Mouse (Mus musculus): Measurements from ENCODE around the gene Sacs.

Sacs gene

DNA sequence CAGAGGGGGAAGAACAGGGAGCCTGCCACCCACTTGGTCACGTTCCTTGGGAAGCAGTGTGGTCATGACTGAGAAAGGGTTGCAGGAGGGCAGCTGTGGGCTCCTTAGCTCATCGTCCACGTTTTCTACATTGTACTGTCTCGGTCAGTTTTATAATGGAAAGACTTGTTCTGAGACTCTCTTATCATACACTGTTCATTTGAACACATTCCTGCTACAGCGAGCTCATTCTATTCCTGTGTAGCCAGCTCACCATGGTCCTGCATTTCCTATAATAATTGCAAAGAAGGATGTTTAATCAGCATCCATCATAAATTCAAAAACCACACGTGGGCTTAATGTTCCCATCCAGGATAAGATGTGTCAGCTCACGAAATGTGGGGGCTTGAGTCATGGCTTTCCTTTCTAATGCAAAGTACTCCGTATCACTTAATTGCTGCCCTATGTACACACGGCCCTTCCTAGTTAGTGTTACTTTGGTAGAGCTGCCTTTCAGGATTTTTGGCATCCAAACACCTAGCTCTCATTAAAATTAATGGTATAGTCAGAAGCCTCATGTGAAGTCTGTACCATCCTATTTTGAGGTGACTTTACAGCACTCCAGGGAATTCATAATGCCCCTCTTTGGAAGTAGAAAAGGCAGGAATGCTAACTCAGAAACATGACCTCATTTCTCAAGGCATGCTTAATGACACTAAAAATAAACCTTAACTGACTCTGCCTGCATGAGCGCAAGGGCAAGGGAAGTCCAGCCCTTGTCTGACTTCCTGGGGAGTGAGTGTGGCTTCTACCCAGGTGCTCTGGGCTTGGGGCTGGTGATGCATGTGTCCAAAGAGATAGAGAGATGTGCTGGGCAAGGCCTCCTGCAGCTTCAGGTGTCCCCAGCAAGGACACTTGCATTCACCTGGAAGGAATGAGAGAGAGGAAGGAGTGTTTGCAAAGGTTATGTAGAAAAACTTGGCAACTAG, 23.4 kb downstream of the Sacs start:
- no peak for DNase-seq (ENCODE audit: low spot score)

DNA sequence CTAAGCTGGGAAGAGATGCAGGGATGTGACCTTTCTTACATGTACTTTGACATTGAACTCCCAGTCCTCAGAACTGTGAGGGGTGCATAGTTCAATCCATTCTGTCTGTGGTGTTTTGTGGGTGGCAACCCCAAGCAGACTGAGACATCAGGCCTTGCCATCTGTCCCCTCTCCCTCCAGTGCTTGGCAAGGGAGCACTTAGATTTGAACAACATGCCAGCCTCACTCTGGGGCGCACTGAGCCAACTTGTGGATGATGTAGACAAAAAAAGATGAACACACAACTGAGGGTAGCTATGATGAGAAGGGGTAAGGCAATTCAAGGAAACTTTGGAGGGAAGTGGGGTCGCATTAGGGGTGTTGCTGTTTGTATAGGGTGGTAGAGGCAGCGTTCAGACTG, 26.2 kb downstream of the Sacs start:
- DNase-seq (ENCODE audit: low spot score), result no peak

GRCm38 (mm10) chr14:61165929-61166328, 27.7 kb downstream of the Sacs start:
- no peak for DNase-seq (ENCODE audit: low spot score)

- no peak for DNase-seq (ENCODE audit: low spot score)
Measured at GRCm38 (mm10) chr14:61171261-61171970, 33.2 kb downstream of the Sacs start.

DNA sequence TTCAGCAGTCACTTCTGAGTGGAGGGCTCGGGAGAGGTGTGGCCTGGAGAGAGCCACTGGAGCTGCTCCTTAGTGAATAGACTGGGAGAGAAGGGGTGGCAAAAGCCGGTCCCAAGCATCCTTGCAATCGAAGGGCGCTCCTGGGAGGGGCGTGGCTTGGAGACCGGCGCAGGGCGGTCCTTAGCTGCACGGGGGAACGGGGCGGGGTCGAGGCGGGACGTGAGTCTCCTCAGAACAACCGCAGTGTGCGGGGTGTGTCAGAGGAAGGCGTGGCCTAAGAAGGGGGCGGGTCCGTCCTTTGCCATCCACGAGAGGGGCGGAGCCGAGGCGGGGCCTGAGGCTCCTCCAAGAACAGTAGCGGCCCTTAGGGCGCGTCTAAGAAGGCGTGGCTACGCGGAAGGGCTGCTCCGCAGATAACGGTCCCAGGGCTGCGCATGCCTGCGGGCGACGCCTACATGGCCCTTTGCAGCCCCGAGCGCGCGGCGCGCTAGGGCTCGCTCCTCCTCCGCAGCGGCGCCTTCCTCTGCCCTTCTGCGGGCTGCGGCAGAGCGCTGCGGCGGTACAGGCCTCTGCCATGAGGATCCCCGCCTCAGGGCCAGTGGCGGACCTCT, 34.4 kb downstream of the Sacs start:
- peak; percentile 99 for DNase-seq (ENCODE audit: low spot score)

DNA sequence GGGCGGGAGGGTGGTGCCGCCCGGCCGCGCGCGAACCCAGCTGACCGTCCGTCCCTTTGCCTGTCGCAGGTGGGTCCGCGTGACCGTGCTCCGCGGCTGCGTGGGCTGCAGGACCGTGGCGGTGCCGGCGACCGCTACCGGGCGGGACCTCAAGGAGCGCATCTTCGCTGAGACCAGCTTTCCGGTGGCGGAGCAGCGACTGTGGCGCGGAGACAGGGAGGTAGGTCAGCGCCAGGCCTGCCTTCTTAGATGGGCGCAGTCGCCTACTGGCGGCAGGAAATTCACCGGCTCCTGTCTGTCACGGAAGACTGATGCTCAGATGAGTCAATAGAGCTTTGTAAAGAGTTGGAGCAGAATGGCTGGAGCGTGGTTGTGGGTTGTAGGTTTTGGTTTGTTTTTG, 35.0 kb downstream of the Sacs start:
- DNase-seq (ENCODE audit: low spot score), result peak; percentile 53

GRCm38 (mm10) chr14:61191904-61192303, 53.6 kb downstream of the Sacs start:
- no peak for DNase-seq (ENCODE audit: low spot score)

DNA sequence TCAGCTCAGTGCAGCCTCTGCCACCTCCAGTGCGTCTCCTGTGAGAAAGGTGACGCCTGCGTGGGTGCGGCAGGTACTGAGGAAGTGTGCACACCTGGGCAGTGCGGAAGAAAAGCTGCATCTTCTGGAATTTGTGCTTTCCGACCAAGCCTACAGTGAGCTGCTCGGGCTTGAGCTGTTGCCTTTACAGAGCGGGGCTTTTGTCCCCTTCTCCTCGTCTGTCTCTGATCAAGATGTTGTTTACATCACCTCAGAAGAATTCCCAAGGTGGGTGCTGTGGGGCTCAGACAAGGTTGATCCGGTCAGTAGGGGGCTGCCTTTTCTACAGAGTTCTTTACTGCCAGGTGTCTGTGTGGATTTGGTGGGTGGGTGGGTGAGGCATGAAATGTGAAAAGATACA, 54.1 kb downstream of the Sacs start:
- no peak for DNase-seq (ENCODE audit: low spot score)

- no peak for DNase-seq (ENCODE audit: low spot score)
Measured at GRCm38 (mm10) chr14:61194416-61194815, 56.2 kb downstream of the Sacs start.

DNA sequence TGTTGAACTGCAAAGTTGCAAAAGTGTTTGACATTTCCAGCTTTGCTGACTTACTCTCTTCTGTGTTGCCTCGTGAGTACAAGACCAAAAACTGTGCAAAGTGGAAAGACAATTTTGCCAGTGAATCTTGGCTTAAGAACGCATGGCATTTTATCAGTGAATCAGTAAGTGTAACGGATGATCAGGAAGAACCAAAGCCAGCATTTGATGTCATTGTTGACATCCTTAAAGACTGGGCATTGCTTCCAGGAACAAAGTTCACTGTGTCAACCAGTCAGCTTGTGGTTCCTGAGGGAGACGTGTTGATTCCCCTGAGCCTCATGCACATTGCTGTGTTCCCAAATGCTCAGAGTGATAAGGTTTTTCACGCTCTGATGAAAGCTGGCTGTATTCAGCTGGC, 71.9 kb downstream of the Sacs start:
- no peak for DNase-seq (ENCODE audit: low spot score)

- no peak for DNase-seq (ENCODE audit: low spot score)
Measured at GRCm38 (mm10) chr14:61211754-61212153, 73.5 kb downstream of the Sacs start.

- DNase-seq (ENCODE audit: low spot score), result no peak
Measured at GRCm38 (mm10) chr14:61221166-61221565, 82.9 kb downstream of the Sacs start.

- no peak for DNase-seq (ENCODE audit: low spot score)
Measured at GRCm38 (mm10) chr14:61222506-61222905, 84.2 kb downstream of the Sacs start.

GRCm38 (mm10) chr14:61223740-61224139, 85.5 kb downstream of the Sacs start:
- DNase-seq (ENCODE audit: low spot score), result no peak

GRCm38 (mm10) chr14:61224387-61225077, 86.3 kb downstream of the Sacs start:
- DNase-seq (ENCODE audit: low spot score), result no peak

DNA sequence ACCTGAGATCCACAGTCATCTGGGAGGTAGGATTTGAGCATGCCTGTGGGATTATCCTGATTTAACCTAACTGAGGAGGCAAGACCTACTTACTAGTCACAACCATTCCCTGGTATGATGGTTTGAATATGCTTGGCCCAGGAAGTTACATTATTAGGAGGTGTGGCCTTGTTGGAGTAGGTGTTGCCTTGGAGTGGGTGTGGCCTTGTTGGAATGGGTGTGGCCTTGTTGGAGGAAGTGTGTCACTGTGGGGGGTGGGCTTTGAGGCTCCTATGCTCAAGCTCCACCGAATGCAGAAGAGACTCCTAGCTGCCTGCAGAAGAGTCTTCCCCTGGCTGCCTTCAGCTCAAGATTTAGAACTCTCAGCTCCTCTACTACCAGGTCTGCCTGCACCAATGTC, 87.9 kb downstream of the Sacs start:
- no peak for DNase-seq (ENCODE audit: low spot score)

GRCm38 (mm10) chr14:61229763-61230162, 91.5 kb downstream of the Sacs start:
- no peak for DNase-seq (ENCODE audit: low spot score)

- DNase-seq (ENCODE audit: low spot score), result no peak
Measured at GRCm38 (mm10) chr14:61230179-61230578, 91.9 kb downstream of the Sacs start.

DNA sequence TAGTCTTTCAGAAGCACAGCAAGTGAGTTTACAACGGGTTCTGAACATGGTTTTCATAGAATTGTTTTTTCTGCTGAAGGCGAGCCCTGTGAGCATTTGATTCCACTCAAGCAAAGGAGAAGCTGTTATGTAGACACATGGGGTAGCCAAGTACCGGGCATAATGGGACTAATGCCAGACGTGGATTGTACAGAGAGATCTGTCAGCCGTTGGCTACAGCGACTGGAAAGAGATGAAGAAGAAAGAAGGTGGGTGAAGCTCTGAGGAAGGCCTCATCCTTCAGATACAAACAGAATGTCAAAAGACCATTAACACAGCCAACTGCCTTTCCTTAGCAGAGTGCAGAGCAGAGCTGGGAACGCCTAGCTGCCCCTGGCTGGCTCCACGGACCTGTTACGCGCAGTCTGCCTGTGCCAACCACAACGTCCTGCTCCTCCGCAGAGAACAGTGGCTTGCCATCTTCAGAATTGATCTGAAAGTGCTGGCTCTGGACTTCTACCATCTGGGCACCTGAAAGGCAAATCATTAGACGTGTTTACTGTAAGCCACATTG, 93.8 kb downstream of the Sacs start:
- DNase-seq (ENCODE audit: low spot score), result no peak

GRCm38 (mm10) chr14:61235846-61236474, 97.7 kb downstream of the Sacs start:
- no peak for DNase-seq (ENCODE audit: low spot score)

DNA sequence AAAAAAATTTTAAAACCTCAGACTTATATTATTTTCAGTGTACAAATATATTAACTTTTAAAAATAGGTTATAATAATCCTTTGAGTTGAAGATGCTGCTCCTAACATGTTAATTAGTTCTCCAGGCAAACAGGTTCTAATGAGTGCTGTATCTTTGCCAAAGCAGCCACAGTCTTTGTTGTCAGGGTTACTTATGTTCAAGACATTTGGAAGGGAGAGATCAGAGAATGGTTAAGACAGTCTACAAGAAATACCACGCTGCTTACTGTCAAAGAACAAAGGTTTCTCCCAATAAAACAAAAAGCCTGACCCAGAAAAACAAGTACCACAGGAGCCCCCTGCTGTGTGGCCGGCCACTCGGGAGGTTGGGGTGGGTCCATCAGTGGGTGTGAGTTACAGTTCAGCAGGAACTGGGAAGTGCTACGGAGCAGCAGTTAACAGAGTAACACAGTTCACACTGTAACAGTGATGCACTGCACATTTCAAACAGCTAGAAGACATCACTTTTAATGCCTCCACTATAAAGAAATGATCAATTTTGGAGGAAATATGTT, 98.9 kb downstream of the Sacs start:
- no peak for DNase-seq (ENCODE audit: low spot score)

Measured in lung, postnatal 25 days (tissue).